Mouse (Mus musculus) ES-E14 (cell line): ENCODE data around the gene Gm136.

ENCODE experiments used
- MAFK ChIP-seq: IDR thresholded peaks from 2 replicates; pipeline ENCODE4 v1.6.1; 2014; ENCODE audit warnings: mild to moderate bottlenecking, low read depth, low read length, inconsistent platforms; ENCODE audit not compliant: insufficient read depth
- ZNF384 ChIP-seq: IDR thresholded peaks from 2 replicates; pipeline ENCODE4 v1.6.1; 2012; ENCODE audit warnings: low read depth, low read length, inconsistent platforms

DNA sequence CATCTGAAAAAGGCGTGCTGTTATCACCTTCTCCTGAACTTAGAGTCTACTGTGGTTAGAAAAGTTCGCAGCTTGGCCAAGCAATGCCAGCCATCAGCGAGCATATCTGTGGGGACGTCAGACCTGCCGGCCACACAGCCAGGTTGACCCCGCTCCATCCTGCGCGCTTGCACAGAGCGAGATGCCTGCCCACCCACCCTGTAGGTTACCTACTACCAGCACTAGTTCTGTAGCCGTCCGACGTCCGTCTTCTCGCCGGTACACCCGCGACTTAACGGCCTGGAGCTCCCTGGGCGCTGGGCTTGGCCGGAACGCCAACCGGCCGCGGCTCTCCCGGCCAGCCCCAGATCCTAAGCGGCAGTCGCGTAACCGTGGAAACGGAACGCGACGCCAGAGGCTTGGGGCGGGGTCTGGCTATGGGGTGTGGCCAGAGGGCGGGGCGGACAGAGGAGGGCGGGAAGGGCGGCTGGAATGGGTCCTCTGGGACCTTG lies 26.2 kb downstream of the Gm136 start, which contains the start of gene Cfap206:
- TF ChIP-seq MAFK = no peak
- TF ChIP-seq ZNF384 = no peak
